In genomic region chr7:46846486-46847244, GRCm38 (mm10) we compare ENCODE assay signal across 8 mouse cellular contexts. TPM values are rescaled to one million over a fixed set of nuclear protein-coding genes. Genes with fewer than 3 reads are reported as not detected.
DNase-seq lines count a peak whose midpoint lies in the region; ATAC-seq and TF ChIP-seq lines count a peak whose summit lies in the region.

No protein-coding gene starts in this region.

- H3K9ac ChIP-seq in forebrain, embryonic 13.5 days: peak overlapping the region; percentile 93
- peak overlapping the region; percentile 87 for H3K9ac ChIP-seq in neural tube, embryonic 15.5 days (replicated peaks)

- TF ChIP-seq POLR2A in lung, adult 2 months (IDR thresholded peaks at IDR 0.05; ENCODE audit: borderline replicate concordance, extremely low read depth, low read depth, low read length): peak; percentile 44; the same call in 1 of the 2 replicates

- WGBS in forebrain, embryonic 13.5 days: 2% methylated on average over 28 of the region's 28 CpGs
- WGBS in lung, adult 2 months: 2% methylated on average over 28 of the region's 28 CpGs
- WGBS in neural tube, embryonic 15.5 days: 1% methylated on average over 28 of the region's 28 CpGs

- H3K27ac ChIP-seq in forebrain, embryonic 13.5 days: peak overlapping the region; percentile 80
- H3K27ac ChIP-seq in neural tube, embryonic 15.5 days (replicated peaks): peak overlapping the region; percentile 90

- peaks cover 57% of the 10 kb centered on the region for H3K36me3 ChIP-seq in G1E (replicated peaks)
- peaks cover 35% of the 10 kb centered on the region for H3K36me3 ChIP-seq in forebrain, embryonic 13.5 days (ENCODE audit: poor library complexity, severe bottlenecking)
- peaks cover 26% of the 10 kb centered on the region for H3K36me3 ChIP-seq in neural tube, embryonic 15.5 days

- ATAC-seq in G1E (ENCODE audit: extremely low read depth, insufficient number of reproducible peaks, low FRiP score, poor library complexity, severe bottlenecking): peak; percentile 42
- peak; percentile 65 for ATAC-seq in forebrain, embryonic 13.5 days
- peak; percentile 68 for ATAC-seq in neural tube, embryonic 15.5 days (ENCODE audit: low FRiP score)

- 0 out of 2 replicates have a peak, but pooled peaks cover 2% of the 10 kb centered on the region for H3K27me3 ChIP-seq in G1E (ENCODE audit: insufficient read depth, low read length)
- H3K27me3 ChIP-seq in forebrain, embryonic 13.5 days: 0 out of 2 replicates have a peak, but pooled peaks cover 3% of the 10 kb centered on the region
- no peaks in the 10 kb centered on the region for H3K27me3 ChIP-seq in neural tube, embryonic 15.5 days (replicated peaks)

- DNase-seq in G1E (ENCODE audit: low spot score): peak; percentile 78
- peak; percentile 71 for DNase-seq in c-Kit-positive CD71-positive TER-119-positive erythroid progenitor cells, embryonic 14.5 days (ENCODE audit: low spot score)
- DNase-seq in heart, postnatal 10 days: peak; percentile 78 to 82
- peak; percentile 72 to 73 for DNase-seq in kidney, postnatal 36 days
- DNase-seq in lung, adult 2 months: peak; percentile 50
- DNase-seq in testis, postnatal 14 days (ENCODE audit: low spot score): peak; percentile 25

- peaks cover 57% of the 10 kb centered on the region for H3K4me1 ChIP-seq in G1E (ENCODE audit: insufficient read depth, low read depth, low read length)
- peaks cover 19% of the 10 kb centered on the region for H3K4me1 ChIP-seq in forebrain, embryonic 13.5 days
- H3K4me1 ChIP-seq in lung, adult 2 months (ENCODE audit: control insufficient read depth, insufficient read depth, low read length): peaks cover 5% of the 10 kb centered on the region; the same call in 1 of the 2 replicates
- H3K4me1 ChIP-seq in neural tube, embryonic 15.5 days: peaks cover 21% of the 10 kb centered on the region

- intact Hi-C loops in heart, postnatal 10 days (cut with DNase I): loop anchor here (5.0 kb wide), 1 partner anchor 49 kb away; the partner anchor contains the start of genes Gtf2h1 and Hps5

- H3K4me3 ChIP-seq in G1E (ENCODE audit: low read depth, low read length): peak overlapping the region; percentile 96
- H3K4me3 ChIP-seq in forebrain, embryonic 13.5 days: peak overlapping the region; percentile 78
- peak overlapping the region; percentile 60 for H3K4me3 ChIP-seq in lung, adult 2 months (replicated peaks; ENCODE audit: extremely low read depth, low read depth, low read length)
- peak overlapping the region; percentile 87 for H3K4me3 ChIP-seq in neural tube, embryonic 15.5 days (replicated peaks)

- H3K4me2 ChIP-seq in forebrain, embryonic 13.5 days: peak overlapping the region; percentile 93
- H3K4me2 ChIP-seq in neural tube, embryonic 15.5 days: peak overlapping the region; percentile 93

- H3K9me3 ChIP-seq in G1E (replicated peaks): no peaks in the 10 kb centered on the region
- H3K9me3 ChIP-seq in forebrain, embryonic 13.5 days (replicated peaks): no peaks in the 10 kb centered on the region
- H3K9me3 ChIP-seq in neural tube, embryonic 15.5 days (replicated peaks): no peaks in the 10 kb centered on the region

- TF ChIP-seq CTCF in G1E (IDR thresholded peaks at IDR 0.05; ENCODE audit: low read depth, low read length): no peak
- 0 out of 2 replicates have a peak, but pooled peaks have one; percentile 9 for TF ChIP-seq CTCF in lung, adult 2 months (IDR thresholded peaks at IDR 0.05; ENCODE audit: insufficient read depth, low read length)

RNA-seq across cellular contexts. Expression of gene Ldha, which starts 5.4 kb away (rescaled TPM):
- total RNA-seq in G1E (2014; fragmentation: Nextera tagmentation) (2,069 and 2,225 TPM in 2 replicates), G1E (2017) (1,859 and 1,927 TPM in 2 replicates)
- 2,214 and 2,274 TPM in 2 replicates for polyA plus RNA-seq in G1E (2012)
- 905 and 993 TPM in 2 replicates for polyA plus RNA-seq in forebrain, embryonic 13.5 days (2015; fragmentation: Nextera tagmentation; extraction: Ambion mirVana)
- 100 to 1,000 TPM; 889 to 902 TPM for total RNA-seq in heart, postnatal 10 days (2021)
- polyA plus RNA-seq in lung, adult 2 months (2012; rRNA removed): 223 and 371 TPM in 2 replicates
- 638 and 911 TPM in 2 replicates for polyA plus RNA-seq in neural tube, embryonic 15.5 days (2015; fragmentation: Nextera tagmentation; extraction: Ambion mirVana)

RNA-seq across cellular contexts. Expression of gene Ldhc, which starts 14.3 kb away (rescaled TPM):
- total RNA-seq in G1E (2014; fragmentation: Nextera tagmentation): not detected in 2 replicates
- total RNA-seq in G1E (2017): not detected in 2 replicates
- polyA plus RNA-seq in G1E (2012): not detected in 2 replicates
- polyA plus RNA-seq in forebrain, embryonic 13.5 days (2015; fragmentation: Nextera tagmentation; extraction: Ambion mirVana): 0.13 TPM in 1 of 2 replicates, not detected in the other
- not detected for total RNA-seq in heart, postnatal 10 days (2021)
- polyA plus RNA-seq in lung, adult 2 months (2012; rRNA removed): not detected in 2 replicates
- 0.13 and 0.28 TPM in 2 replicates for polyA plus RNA-seq in neural tube, embryonic 15.5 days (2015; fragmentation: Nextera tagmentation; extraction: Ambion mirVana)

RNA-seq across cellular contexts. Expression of gene Gtf2h1, which starts 50.8 kb away (rescaled TPM):
- total RNA-seq in G1E (2014; fragmentation: Nextera tagmentation): 189 and 225 TPM in 2 replicates
- total RNA-seq in G1E (2017): 275 and 302 TPM in 2 replicates
- polyA plus RNA-seq in G1E (2012): 101 and 108 TPM in 2 replicates
- polyA plus RNA-seq in forebrain, embryonic 13.5 days (2015; fragmentation: Nextera tagmentation; extraction: Ambion mirVana): 48.2 and 48.7 TPM in 2 replicates
- total RNA-seq in heart, postnatal 10 days (2021): 10 to 100 TPM; 22.6 to 22.7 TPM
- 6.7 and 7.4 TPM in 2 replicates for polyA plus RNA-seq in lung, adult 2 months (2012; rRNA removed)
- 37.0 and 40.9 TPM in 2 replicates for polyA plus RNA-seq in neural tube, embryonic 15.5 days (2015; fragmentation: Nextera tagmentation; extraction: Ambion mirVana)

RNA-seq across cellular contexts. Expression of gene Hps5, which starts 50.8 kb away (rescaled TPM):
- total RNA-seq in G1E (2014; fragmentation: Nextera tagmentation): 20.4 and 30.4 TPM in 2 replicates
- total RNA-seq in G1E (2017): 34.9 and 40.4 TPM in 2 replicates
- polyA plus RNA-seq in G1E (2012): 2.1 and 2.7 TPM in 2 replicates
- 15.0 and 16.1 TPM in 2 replicates for polyA plus RNA-seq in forebrain, embryonic 13.5 days (2015; fragmentation: Nextera tagmentation; extraction: Ambion mirVana)
- 10 to 100 TPM; 11.6 TPM for total RNA-seq in heart, postnatal 10 days (2021)
- 12.3 and 15.4 TPM in 2 replicates for polyA plus RNA-seq in lung, adult 2 months (2012; rRNA removed)
- 14.9 and 15.8 TPM in 2 replicates for polyA plus RNA-seq in neural tube, embryonic 15.5 days (2015; fragmentation: Nextera tagmentation; extraction: Ambion mirVana)

Comparison
In these comparisons a context has a peak if more than half of its experiments do, and no peak if none do; other contexts are left out.
1. Peak in every context shown above with its lines: DNase-seq, ATAC-seq, H3K4me3 ChIP-seq and H3K27ac ChIP-seq.
2. DNase-seq: peak in every context shown above with its lines; median percentile 80 in heart, postnatal 10 days; 78 in G1E; 72 in kidney, postnatal 36 days; 71 in c-Kit-positive CD71-positive TER-119-positive erythroid progenitor cells, embryonic 14.5 days; 50 in lung, adult 2 months; 25 in testis, postnatal 14 days.